In the genomic region with DNA sequence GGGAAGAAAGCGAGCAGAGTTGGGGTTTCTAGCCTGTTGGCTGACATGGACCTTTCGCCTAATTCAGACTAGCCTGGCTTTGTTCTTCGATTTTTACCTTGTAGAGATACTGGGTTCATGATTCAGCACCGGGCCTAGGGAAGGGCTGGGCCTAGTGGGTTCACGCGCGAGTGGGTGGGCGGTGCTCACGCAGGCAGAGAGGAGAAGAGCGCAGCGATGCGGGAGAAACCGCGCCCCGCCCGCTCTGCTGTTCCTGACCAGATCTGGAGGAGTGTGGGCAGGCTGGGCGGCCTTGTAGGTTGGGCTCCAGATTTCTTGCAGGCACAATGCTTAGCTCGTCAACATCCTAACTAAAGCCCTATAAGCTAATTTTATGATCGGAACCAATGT, we compare ENCODE assay signal across 8 mouse cellular contexts. TPM values are rescaled to one million over a fixed set of nuclear protein-coding genes. Genes with fewer than 3 reads are reported as not detected.
DNase-seq lines count a peak whose midpoint lies in the region; ATAC-seq lines count a peak whose summit lies in the region.

No protein-coding gene starts in this region.

- peak; percentile 58 for DNase-seq in neural tube, embryonic 11.5 days (ENCODE audit: low spot score)
- DNase-seq in neural tube, embryonic 10.5 days (ENCODE audit: extremely low spot score, low spot score), result no peak
- peak; percentile 92 for DNase-seq in layer of hippocampus, adult 9-11 months
- DNase-seq in midbrain, embryonic 11.5 days (ENCODE audit: low spot score, missing footprints), result peak; percentile 95
- peak; percentile 52 for DNase-seq in testis, postnatal 10 days (ENCODE audit: low spot score)
- DNase-seq in thymus, postnatal 0 days (ENCODE audit: low spot score), result no peak
- DNase-seq in spleen, adult 12 weeks (ENCODE audit: low spot score), result no peak

- peak overlapping the region; percentile 71 for H3K4me2 ChIP-seq in neural tube, embryonic 11.5 days (ENCODE audit: low read depth)
- H3K4me2 ChIP-seq in forebrain, embryonic 13.5 days, result peak overlapping the region; percentile 76
- H3K4me2 ChIP-seq in midbrain, embryonic 11.5 days, result peak overlapping the region; percentile 68

- 27% methylated on average over 19 of the region's 19 CpGs for WGBS in neural tube, embryonic 11.5 days
- WGBS in forebrain, embryonic 13.5 days, result 13% methylated on average over 19 of the region's 19 CpGs
- 20% methylated on average over 19 of the region's 19 CpGs for WGBS in midbrain, embryonic 11.5 days

- peak; percentile 67 for ATAC-seq in neural tube, embryonic 11.5 days (ENCODE audit: insufficient read depth, low FRiP score, low TSS enrichment)
- ATAC-seq in forebrain, embryonic 13.5 days, result peak; percentile 81
- peak; percentile 68 for ATAC-seq in midbrain, embryonic 11.5 days (ENCODE audit: low FRiP score)

- H3K27ac ChIP-seq in neural tube, embryonic 11.5 days (ENCODE audit: low read depth, low read length), result peak overlapping the region; percentile 86
- peak overlapping the region; percentile 97 for H3K27ac ChIP-seq in forebrain, embryonic 13.5 days
- H3K27ac ChIP-seq in midbrain, embryonic 11.5 days (ENCODE audit: low read depth, low read length), result peak overlapping the region; percentile 89

- H3K9me3 ChIP-seq in neural tube, embryonic 11.5 days (ENCODE audit: control insufficient read depth, low read length), result no peaks in the 10 kb centered on the region
- no peaks in the 10 kb centered on the region for H3K9me3 ChIP-seq in forebrain, embryonic 13.5 days (replicated peaks)
- no peaks in the 10 kb centered on the region for H3K9me3 ChIP-seq in midbrain, embryonic 11.5 days (ENCODE audit: control insufficient read depth, low read length)

- H3K27me3 ChIP-seq in neural tube, embryonic 11.5 days (ENCODE audit: control insufficient read depth, insufficient read depth, low read length), result no peaks in the 10 kb centered on the region
- no peaks in the 10 kb centered on the region for H3K27me3 ChIP-seq in forebrain, embryonic 13.5 days
- H3K27me3 ChIP-seq in midbrain, embryonic 11.5 days (ENCODE audit: control insufficient read depth, insufficient read depth, low read length), result no peaks in the 10 kb centered on the region

- peak overlapping the region; percentile 78 for H3K9ac ChIP-seq in neural tube, embryonic 11.5 days (ENCODE audit: low read length)
- peak overlapping the region; percentile 92 for H3K9ac ChIP-seq in forebrain, embryonic 13.5 days
- H3K9ac ChIP-seq in midbrain, embryonic 11.5 days (ENCODE audit: low read length), result peak overlapping the region; percentile 95

- 0 out of 2 replicates have a peak, but pooled peaks cover 3% of the 10 kb centered on the region for H3K4me1 ChIP-seq in neural tube, embryonic 11.5 days (ENCODE audit: control insufficient read depth, insufficient read depth, low read length)
- peaks cover 13% of the 10 kb centered on the region for H3K4me1 ChIP-seq in forebrain, embryonic 13.5 days
- H3K4me1 ChIP-seq in midbrain, embryonic 11.5 days (ENCODE audit: control insufficient read depth, insufficient read depth, low read length), result peaks cover 2% of the 10 kb centered on the region; the same call in 1 of the 2 replicates

- H3K4me3 ChIP-seq in neural tube, embryonic 11.5 days (ENCODE audit: low read depth, low read length), result peak overlapping the region; percentile 41
- H3K4me3 ChIP-seq in forebrain, embryonic 13.5 days, result peak overlapping the region; percentile 70
- H3K4me3 ChIP-seq in midbrain, embryonic 11.5 days (ENCODE audit: low read depth, low read length), result peak overlapping the region; percentile 57

- H3K36me3 ChIP-seq in neural tube, embryonic 11.5 days (ENCODE audit: control insufficient read depth, insufficient read depth, low read length), result no peaks in the 10 kb centered on the region
- H3K36me3 ChIP-seq in forebrain, embryonic 13.5 days (ENCODE audit: poor library complexity, severe bottlenecking), result no peaks in the 10 kb centered on the region
- H3K36me3 ChIP-seq in midbrain, embryonic 11.5 days (ENCODE audit: control insufficient read depth, insufficient read depth, low read length), result no peaks in the 10 kb centered on the region

RNA-seq across cellular contexts. Expression of a gene that starts 15.5 kb away (rescaled TPM):
- polyA plus RNA-seq in neural tube, embryonic 11.5 days (2014; fragmentation: Nextera tagmentation; extraction: Ambion mirVana), result 42.3 and 43.5 TPM in 2 replicates
- polyA plus RNA-seq in forebrain, embryonic 13.5 days (2015; fragmentation: Nextera tagmentation; extraction: Ambion mirVana), result 24.2 and 24.4 TPM in 2 replicates
- 27.7 and 32.8 TPM in 2 replicates for polyA plus RNA-seq in midbrain, embryonic 11.5 days (2014; fragmentation: Nextera tagmentation; extraction: Ambion mirVana)
- 11.9 and 15.3 TPM in 2 replicates for polyA plus RNA-seq in thymus, postnatal 0 days (2015; fragmentation: Nextera tagmentation; extraction: Ambion mirVana)

RNA-seq across cellular contexts. Expression of a gene that starts 16.1 kb away (rescaled TPM):
- 43.1 and 48.1 TPM in 2 replicates for polyA plus RNA-seq in neural tube, embryonic 11.5 days (2014; fragmentation: Nextera tagmentation; extraction: Ambion mirVana)
- 80.6 and 83.8 TPM in 2 replicates for polyA plus RNA-seq in forebrain, embryonic 13.5 days (2015; fragmentation: Nextera tagmentation; extraction: Ambion mirVana)
- 57.4 and 63.1 TPM in 2 replicates for polyA plus RNA-seq in midbrain, embryonic 11.5 days (2014; fragmentation: Nextera tagmentation; extraction: Ambion mirVana)
- polyA plus RNA-seq in thymus, postnatal 0 days (2015; fragmentation: Nextera tagmentation; extraction: Ambion mirVana), result 1.8 and 1.9 TPM in 2 replicates

Comparison
In these comparisons a context has a peak if more than half of its experiments do, and no peak if none do; other contexts are left out.
1. DNase-seq: peak in neural tube, embryonic 11.5 days (single experiment), layer of hippocampus, adult 9-11 months (single experiment), midbrain, embryonic 11.5 days (single experiment) and testis, postnatal 10 days (single experiment); none in neural tube, embryonic 10.5 days (single experiment), thymus, postnatal 0 days (single experiment) and spleen, adult 12 weeks (single experiment).
2. RNA of a gene that starts 16.1 kb away (polyA plus RNA-seq): 80.6 to 83.8 TPM in forebrain, embryonic 13.5 days, 57.4 to 63.1 TPM in midbrain, embryonic 11.5 days and 43.1 to 48.1 TPM in neural tube, embryonic 11.5 days; 1.8 to 1.9 TPM in thymus, postnatal 0 days; every median in the first group is over 10 times any median in the second.
3. Peak in every context shown above with its lines, with median percentiles within 50 percentile points of each other: ATAC-seq, H3K27ac ChIP-seq, H3K4me2 ChIP-seq, H3K4me3 ChIP-seq and H3K9ac ChIP-seq.